Mouse (Mus musculus): ENCODE results near the gene Rps29.
"Not testable (repeated sequence)": the region's sequence is repeated elsewhere in the genome, so short reads cannot be mapped to it uniquely, and the experiment has no call there.

The Rps29 gene

DNA sequence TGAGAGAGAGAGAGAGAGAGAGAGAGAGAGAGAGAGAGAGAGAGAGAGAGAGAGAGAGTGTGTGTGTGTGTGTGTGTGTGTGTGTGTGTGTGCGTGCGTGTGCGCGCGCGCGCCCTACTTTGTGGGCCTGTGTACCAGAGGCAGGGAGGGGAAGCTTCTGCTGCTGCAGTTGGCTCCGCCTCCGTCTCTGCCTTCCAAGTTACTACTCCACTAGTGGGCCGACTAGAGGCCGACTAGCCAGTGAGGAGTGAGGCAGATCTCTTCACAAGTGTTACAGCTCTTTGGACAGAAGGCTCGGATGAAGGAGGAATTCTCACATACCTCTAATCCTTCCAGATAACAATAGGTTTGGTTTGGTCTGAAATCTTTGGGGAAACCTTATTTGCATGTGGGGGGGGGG, 20.4 kb upstream of the Rps29 start:
- no peak for DNase-seq (ENCODE audit: low spot score in 2 of 2)

GRCm38 (mm10) chr12:69177526-69177925, 18.5 kb upstream of the Rps29 start:
- no peak for DNase-seq (ENCODE audit: low spot score in 2 of 2)

DNA sequence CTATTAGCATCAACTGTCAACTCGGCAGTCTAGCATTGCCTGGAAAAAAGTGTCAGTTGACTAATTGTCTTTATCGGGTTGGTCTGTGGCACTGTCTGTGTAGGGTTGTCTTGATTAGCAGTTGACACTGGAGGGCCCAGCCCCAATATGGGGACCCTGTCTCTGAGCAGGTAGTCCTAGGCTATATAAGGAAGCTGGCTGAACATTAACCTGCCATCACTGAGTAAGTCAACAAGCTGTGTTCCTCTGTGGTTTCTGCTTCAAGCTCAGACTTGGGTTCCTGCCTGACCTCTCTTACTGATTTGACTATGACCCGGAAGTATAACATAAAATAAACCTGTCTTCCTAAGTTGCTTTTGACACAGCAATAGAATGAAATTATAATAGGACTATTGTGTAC, 17.0 kb upstream of the Rps29 start:
- no peak for DNase-seq (ENCODE audit: low spot score in 2 of 2)

DNA sequence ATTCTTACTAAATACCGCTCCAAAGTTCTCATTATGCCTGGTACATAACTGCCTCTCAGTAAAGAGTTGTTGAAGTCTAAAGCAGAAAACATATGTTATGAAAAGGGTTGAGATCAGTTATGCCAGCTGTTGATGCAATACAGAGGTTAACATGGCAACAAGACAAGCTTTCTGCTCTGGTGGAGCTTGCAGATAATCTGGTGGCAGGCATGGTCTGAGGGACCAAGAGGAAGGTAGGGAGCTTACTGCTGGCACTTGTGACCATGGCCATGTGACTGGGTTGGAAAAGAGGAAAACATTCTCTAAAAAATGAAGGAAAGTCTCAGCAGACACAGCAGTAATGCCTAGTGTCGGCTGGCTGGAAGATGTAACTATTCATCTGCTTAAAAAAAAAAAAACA, 12.3 kb upstream of the Rps29 start:
- no peak for DNase-seq (ENCODE audit: low spot score in 2 of 2)

GRCm38 (mm10) chr12:69168461-69169106, 9.6 kb upstream of the Rps29 start, which contains the start of gene Lrr1:
Gene Lrr1, plus strand, starts transcription at chr12:69168814.
- peak; percentile 80 to 83 for DNase-seq (ENCODE audit: low spot score in 2 of 2)

GRCm38 (mm10) chr12:69167656-69168460, 8.9 kb upstream of the Rps29 start:
- DNase-seq (ENCODE audit: low spot score in 2 of 2), result no peak

DNA sequence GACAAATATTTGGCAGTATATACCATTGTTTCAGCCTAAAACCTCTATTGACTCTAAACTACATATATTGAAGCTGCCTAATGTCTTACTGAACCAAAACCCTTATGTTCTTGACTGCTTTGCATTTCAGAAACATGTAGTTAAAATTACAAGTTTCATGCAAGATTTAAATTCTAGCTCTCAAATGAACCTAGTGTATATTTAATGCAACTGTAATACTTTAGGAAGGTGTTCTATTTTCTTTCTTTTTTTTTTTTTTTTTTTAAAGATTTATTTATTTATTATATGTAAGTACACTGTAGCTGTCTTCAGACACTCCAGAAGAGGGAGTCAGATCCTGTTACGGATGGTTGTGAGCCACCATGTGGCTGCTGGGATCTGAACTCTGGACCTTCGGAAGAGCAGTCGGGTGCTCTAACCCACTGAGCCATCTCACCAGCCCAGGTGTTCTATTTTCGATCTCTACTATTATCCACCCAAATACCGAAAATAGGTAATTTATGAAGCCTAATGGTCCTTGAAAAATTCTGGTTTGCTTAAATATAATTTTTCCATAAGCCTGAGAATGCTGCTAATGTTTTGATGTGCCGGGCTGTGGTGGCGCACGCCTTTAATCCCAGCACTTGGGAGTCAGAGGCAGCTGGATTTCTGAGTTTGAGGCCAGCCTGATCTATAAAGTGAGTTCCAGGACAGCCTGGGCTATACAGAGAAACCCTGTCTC, 8.0 kb upstream of the Rps29 start:
- DNase-seq (ENCODE audit: low spot score in 2 of 2), result not testable (repeated sequence)

- DNase-seq (ENCODE audit: low spot score in 2 of 2), result no peak
Observed at GRCm38 (mm10) chr12:69164904-69165303, 5.9 kb upstream of the Rps29 start.

DNA sequence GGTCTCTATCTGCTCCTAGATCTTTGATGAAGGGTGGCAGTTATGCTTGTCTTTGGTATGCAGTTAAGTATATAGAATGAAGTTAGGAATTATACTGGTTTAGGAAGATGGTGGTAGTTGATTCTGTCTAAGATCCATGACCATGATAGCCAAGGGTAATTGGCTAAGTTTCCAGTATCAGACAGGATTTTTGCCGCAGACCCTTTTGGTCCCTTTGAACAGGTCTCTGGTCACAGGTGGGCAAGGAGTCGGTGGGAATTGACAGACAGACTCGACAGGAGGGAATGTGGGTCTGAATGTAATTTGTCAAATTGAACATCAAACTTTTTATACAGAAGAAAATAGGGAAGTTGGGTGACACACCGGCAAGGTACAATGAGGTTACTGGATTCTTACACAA, 4.6 kb upstream of the Rps29 start:
- DNase-seq (ENCODE audit: low spot score in 2 of 2), result not testable (repeated sequence)

GRCm38 (mm10) chr12:69160677-69161076, 1.7 kb upstream of the Rps29 start:
- not testable (repeated sequence) for DNase-seq (ENCODE audit: low spot score in 2 of 2)

DNA sequence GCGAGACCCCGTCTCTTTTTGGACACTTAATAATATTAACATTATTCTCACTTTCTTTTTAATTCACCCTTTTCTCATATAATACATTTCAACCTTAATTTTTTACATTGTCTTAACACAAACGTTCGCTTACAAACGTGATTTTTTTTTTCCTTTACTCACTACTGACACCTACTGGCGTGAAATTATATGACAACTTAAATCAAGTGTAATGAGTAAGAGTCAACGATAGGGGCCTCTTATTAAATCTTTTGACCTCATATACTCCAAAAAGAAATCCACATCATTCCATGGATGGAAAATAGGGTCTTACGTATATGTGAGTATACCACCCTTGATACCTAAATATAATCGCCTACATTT, 573 bp upstream of the Rps29 start:
- DNase-seq (ENCODE audit: low spot score in 2 of 2), result no peak

GRCm38 (mm10) chr12:69158366-69158764, 621 bp downstream of the Rps29 start:
- no peak for DNase-seq (ENCODE audit: low spot score in 2 of 2)

GRCm38 (mm10) chr12:69157107-69157506, 1.9 kb downstream of the Rps29 start:
- no peak for DNase-seq (ENCODE audit: low spot score in 2 of 2)

- no peak for DNase-seq (ENCODE audit: low spot score in 2 of 2)
Observed at GRCm38 (mm10) chr12:69156436-69156835, 2.5 kb downstream of the Rps29 start.

DNA sequence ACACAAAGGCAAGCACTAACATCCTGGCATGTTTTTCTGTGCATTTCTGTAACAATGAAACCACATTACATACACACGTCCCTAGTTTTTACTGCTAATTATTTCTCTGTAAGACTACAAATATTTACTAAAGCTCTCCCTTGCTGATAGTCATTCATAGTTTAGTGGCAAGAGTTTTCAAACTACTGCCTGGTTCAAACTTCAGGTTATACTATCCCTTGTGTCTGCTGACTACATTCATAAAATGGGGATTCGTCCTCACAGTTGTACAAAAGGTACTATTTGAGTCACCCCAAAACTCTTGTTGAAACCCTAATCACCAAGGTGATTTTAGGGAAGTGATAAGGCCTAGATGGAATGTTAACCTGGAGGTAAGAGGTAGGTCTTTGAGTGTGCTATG, 3.1 kb downstream of the Rps29 start:
- no peak for DNase-seq (ENCODE audit: low spot score in 2 of 2)

- DNase-seq (ENCODE audit: low spot score in 2 of 2), result no peak
Observed at GRCm38 (mm10) chr12:69150049-69150448, 8.9 kb downstream of the Rps29 start.

- DNase-seq (ENCODE audit: low spot score in 2 of 2), result no peak
Observed at GRCm38 (mm10) chr12:69147166-69147735, 11.7 kb downstream of the Rps29 start.

GRCm38 (mm10) chr12:69143460-69143859, 15.5 kb downstream of the Rps29 start:
- no peak for DNase-seq (ENCODE audit: low spot score in 2 of 2)

- no peak for DNase-seq (ENCODE audit: low spot score in 2 of 2)
Observed at GRCm38 (mm10) chr12:69139841-69140240, 19.1 kb downstream of the Rps29 start.

- DNase-seq (ENCODE audit: low spot score in 2 of 2), result no peak
Observed at GRCm38 (mm10) chr12:69139201-69139600, 19.8 kb downstream of the Rps29 start.

GRCm38 (mm10) chr12:69131981-69132380, 27.0 kb downstream of the Rps29 start:
- no peak for DNase-seq (ENCODE audit: low spot score in 2 of 2)

- no peak for DNase-seq (ENCODE audit: low spot score in 2 of 2)
Observed at GRCm38 (mm10) chr12:69131267-69131666, 27.7 kb downstream of the Rps29 start.
